Mouse (Mus musculus) heart, postnatal 36 days (tissue): ENCODE measurements at regions not wholly inside any gene's neighbourhood (a gene's known extent, or its start where the extent isn't known, plus 50 kb on each side); places are given as distances from the start of the nearest gene placed in this dataset.

Experiments used
- DNase-seq, 2 experiments: peaks; one replicate each; pipeline ENCODE4 v3.0.0; 2021 to 2022
- intact Hi-C: fragments of 180-260 bp; cut with DNase I; formaldehyde crosslinking; loops from one replicate; pipeline ENCODE4 v1.15.1; 2025

- DNase-seq = no peak
- intact Hi-C loops = loop anchor here (5.0 kb wide), 1 partner anchor 98 kb away; no protein-coding TSS in a partner anchor
Observed at GRCm38 (mm10) chr8:34709911-34710733, 598.6 kb upstream of the Gm10131 start.

DNA sequence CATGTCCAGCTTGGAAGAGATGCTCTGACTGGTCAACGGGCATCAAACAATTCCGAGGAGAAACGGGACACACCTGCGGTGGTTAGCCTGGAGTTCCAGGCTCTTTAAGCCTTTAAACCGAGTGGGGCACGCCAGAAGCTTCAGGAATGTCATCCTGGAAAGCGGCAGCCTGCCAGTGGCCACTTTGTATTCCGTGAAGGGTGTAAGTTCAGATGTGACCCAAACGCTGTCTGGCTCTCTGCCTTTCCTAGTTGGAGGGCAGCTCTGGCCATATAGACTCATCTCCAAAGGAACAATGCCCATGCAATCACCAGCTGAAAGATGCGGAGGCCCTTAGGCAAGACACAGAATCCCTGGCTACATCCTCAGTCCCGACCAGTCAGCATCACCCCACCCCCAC lies 597.8 kb upstream of the Gm10131 start:
- intact Hi-C loops = loop anchor here (5.0 kb wide), 1 partner anchor 97 kb away; no protein-coding TSS in a partner anchor
- DNase-seq = peak; percentile 20 to 22

DNA sequence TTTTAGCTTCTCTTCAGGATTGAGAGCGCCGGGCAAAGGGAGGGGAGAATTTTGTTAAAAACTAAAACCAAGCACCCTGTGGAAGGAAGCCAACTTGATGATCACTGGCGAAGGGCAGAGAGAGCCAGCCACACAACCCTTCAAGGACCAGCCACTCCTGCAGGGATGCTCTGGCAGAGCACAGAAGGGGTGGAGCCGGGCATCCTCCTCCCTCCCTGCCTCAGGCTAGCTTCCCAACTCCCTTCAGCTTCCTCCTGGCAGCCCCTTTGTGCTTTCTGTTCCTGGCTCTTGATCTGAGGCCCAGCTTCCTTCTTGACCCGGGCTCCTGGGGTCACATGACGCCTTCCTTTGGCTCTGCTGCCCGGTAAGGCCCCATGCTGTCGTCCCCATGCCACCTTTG lies 591.8 kb upstream of the Gm10131 start:
- DNase-seq = no peak
- intact Hi-C loops = no loop called here

DNA sequence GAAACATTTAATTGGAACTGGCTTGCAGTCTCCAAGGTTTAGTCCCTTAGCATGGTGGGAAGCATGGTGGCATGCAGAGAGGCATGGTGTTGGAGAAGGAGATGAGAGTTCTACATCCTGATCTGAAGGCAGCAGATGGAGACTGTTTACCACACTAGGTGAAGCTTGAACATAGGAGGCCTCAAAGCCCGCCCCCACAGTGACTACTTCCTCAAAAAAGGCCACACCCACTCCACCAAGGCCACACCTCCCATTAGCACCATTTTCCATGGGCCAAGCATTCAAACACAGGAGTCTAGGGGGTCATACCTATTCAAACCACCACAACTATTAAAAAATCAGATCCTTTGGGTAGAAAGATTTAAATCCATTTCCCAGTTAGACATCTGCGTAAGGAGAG lies 591.3 kb upstream of the Gm10131 start:
- intact Hi-C loops = no loop called here
- DNase-seq = no peak

DNA sequence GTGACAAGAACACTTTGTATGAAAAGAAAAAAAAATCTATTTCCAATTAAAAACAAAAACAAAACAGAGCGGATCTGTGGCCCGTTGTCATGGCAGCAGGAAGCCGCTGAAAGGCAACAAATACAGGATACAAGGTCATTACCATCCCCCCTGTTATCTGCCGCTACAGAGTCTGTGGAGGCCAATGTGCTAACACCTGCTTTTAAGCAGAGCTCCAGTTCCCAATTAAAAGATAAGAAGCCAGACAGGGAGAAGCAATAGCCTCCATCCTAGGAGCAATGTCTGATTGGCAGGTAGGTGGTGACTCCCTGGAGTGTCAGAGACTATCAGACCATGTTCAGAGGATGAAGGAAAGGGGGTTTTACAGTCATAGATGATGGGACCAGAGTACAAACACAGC lies 587.5 kb upstream of the Gm10131 start:
- no peak for DNase-seq
- intact Hi-C loops = no loop called here

DNA sequence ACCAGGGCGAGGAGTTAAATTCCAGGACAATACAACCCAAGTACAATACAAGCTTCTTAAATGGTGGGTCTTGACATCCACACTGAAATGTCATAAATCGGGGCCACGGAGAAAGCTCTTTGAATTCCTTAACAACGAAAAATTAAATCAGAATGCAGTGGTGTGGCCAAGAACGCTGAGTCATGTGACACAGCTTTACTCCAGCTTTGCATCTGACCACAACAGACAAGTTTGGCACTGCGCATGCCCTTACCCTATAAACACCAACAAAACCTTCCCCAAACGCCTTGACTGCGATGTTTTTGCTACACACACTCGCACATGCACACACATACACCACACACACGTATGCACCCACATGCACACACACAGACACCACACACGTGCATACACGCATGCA lies 584.8 kb upstream of the Gm10131 start:
- no peak for DNase-seq
- intact Hi-C loops = no loop called here

GRCm38 (mm10) chr8:34692606-34693005 lies 581.1 kb upstream of the Gm10131 start:
- intact Hi-C loops = no loop called here
- DNase-seq = no peak

DNA sequence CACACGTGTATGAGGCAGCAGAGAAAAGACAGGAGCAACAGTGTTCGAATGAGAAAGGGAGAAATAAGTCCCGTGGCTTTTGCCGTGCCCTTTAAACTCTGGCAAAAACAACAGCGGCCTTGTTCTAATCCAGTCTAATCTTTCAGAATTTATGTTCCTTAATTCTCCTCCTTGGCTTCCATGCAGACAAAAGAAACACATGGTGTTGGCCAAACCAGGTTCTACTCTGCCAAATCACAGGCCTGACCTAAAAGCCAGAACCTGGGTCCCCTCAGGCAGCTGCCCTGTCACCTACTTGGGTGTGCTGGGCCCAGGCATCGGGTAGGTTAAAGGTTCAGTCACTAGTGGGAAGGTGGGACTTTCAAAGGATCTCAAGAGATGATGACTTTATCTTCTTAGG lies 580.2 kb upstream of the Gm10131 start:
- intact Hi-C loops = no loop called here
- no peak for DNase-seq

- intact Hi-C loops = no loop called here
Observed at GRCm38 (mm10) chr8:34689825-34690493, 578.4 kb upstream of the Gm10131 start.

DNA sequence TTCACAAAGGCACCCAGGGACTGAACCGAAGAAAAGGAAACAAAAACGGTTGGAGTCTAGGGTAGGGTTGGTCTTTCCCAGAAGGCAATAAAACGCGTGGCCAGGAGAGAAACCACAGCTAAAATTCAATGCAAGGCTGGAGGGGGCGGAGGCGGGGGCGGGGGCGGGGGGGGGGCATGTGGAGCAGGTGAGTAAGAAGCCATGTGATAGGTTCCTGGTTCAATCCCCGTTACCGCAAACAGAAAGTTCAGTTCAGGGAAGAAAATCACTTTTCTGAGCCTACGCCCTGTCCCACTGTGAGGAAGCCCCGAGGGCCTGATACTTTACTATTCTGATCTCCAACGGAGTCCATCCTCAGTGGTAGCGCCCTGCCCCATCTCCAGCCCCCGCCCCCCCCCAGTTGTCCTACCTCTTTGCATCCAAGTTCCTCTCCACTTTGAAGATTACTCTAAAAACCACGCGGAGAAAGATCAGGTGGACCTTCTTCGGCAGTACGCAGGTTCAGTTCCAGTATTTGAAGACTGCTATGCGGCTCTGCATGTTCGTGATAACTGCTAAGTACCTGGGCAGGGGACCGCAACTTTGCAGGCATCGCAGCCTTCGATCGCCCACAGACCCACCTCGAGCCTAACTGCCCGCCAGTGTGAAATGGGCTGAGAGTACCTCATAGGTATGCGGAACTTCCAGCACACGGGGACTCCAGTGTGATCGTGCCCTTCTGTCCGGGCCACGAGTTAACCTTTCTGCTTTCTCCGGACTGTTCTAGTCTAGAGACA lies 577.7 kb upstream of the Gm10131 start:
- intact Hi-C loops = no loop called here
- no peak for DNase-seq

More at GRCm38 (mm10) chr8:34689825-34690493, 578.4 kb upstream of the Gm10131 start:
- DNase-seq = no peak

GRCm38 (mm10) chr8:34688396-34689048 lies 577.0 kb upstream of the Gm10131 start:
- intact Hi-C loops = no loop called here
- no peak for DNase-seq

- intact Hi-C loops = no loop called here
Observed at GRCm38 (mm10) chr8:34686371-34686770, 574.8 kb upstream of the Gm10131 start.

GRCm38 (mm10) chr8:34684683-34685082 lies 573.1 kb upstream of the Gm10131 start:
- DNase-seq = no peak
- intact Hi-C loops = no loop called here

More at GRCm38 (mm10) chr8:34686371-34686770, 574.8 kb upstream of the Gm10131 start:
- DNase-seq = no peak

DNA sequence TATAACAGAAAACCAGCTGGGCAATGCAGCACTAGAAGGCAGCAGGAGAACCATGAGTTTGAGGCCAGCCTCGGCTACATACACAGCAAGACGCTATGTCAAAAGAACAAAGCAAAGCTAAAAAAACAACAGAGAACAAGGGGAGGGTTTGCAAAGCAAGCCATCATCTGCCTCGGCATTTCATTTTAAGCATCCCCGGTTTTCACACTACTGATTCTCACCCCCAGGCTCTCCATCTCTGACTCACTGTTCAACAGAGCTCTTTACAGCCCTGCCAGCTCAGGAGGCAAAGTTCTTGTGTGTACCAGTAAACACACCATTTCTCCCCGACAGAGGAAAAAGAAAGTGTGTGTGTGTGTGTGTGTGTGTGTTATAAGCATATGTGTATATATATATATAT lies 571.6 kb upstream of the Gm10131 start:
- intact Hi-C loops = no loop called here
- DNase-seq = no peak

GRCm38 (mm10) chr8:34682221-34682620 lies 570.7 kb upstream of the Gm10131 start:
- intact Hi-C loops = no loop called here
- no peak for DNase-seq

DNA sequence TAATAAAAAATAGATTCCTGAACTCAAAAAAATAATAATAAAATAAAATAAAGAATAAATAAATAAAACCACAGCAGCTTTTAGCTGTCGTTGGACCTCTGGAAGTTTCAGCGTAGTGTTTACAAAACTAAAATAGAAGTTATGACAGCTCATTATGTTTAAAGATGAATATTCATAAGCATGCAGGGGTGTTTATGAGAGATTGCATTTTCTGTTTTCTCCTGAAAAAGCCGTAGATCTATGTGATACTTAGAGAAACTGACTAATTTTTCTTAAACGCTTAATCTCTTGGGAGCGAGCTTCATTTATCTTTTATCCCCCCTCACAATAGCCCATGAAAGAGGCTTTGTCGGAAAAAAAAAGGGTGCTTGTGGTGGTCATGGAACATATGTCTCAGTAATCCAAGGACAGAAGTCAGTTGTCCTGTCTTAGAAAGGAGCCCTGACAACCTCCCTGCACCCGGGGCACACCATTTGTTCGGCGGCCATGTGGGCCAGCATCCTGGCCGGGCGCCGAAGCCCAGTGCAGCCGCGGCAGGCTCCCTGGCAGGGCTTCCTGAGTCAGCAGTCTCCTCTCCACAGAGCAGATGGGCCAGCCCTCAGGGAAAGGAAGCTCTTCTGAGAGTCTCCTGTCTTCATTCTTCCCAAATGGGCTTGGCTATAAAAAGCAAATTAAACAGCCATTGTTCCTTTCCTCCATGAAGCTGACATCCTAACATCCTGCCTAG lies 568.2 kb upstream of the Gm10131 start:
- intact Hi-C loops = no loop called here
- DNase-seq = peak; percentile 19 to 33

GRCm38 (mm10) chr8:34678879-34679278 lies 567.3 kb upstream of the Gm10131 start:
- no peak for DNase-seq
- intact Hi-C loops = no loop called here

DNA sequence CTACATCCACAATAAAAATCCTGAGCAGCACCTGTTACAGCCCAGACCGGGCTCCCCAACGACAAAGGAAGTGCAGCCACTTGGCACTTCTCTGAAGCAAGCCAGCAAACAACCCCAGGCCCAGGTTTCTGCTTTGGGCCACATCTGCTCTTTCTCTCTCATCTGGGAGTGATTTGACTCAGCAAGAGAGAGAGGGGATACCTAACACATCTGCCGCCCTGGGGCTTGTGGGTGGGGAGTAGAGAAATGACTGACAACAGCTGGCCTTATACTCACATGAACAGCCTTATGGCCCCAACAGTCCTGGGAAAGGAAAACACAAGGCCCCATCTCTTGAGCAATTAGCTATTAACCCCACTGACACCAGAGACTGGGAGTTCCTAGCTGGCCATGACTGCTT lies 560.2 kb upstream of the Gm10131 start:
- intact Hi-C loops = no loop called here
- no peak for DNase-seq

DNA sequence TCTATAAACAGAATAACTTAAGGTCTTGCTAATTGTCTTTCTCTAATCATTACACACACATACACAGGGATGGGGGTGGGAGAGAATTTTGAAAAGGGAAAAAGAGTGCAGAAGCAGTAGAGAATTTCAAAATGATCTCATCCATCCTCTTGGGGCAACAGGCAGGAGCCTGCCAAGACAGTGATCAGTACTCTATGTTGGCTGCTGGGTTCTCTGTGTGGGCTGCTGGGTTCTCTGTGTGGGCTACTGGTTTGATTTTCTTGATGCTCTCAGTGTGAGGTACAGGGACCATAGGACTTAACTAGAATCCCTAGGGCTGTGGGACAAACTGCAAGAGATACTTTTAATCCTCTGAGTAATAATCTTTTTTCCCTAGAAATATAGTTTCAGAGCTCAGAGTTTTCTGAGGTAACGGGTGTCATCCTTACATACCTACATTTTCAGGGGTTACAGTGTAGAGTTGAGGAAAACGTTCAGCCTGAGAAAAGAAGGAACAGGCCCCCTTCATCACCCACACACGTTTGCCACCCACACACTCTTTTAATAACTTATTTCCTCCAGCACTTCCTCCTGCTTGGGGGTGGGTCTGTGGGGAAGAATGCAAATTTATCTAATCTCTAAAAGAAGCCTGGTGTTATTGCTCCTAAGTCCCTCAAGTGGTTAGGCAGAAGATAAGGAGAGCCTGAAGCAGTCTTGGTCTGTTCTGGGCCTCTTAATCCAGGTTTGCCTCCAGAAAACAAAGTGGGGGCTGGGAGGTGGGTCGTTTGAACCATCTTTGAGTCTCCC lies 559.6 kb upstream of the Gm10131 start:
- intact Hi-C loops = no loop called here
- no peak for DNase-seq
